Mouse (Mus musculus) stomach, embryonic 14.5 days (tissue): ENCODE data around the gene Carhsp1. TPM values are rescaled to one million over a fixed set of nuclear protein-coding genes. Genes with fewer than 3 reads are reported as not detected.
A peak's percentile ranks its signal among the peaks of the same experiment; 100 is the strongest.

Experiments used
- ATAC-seq: fragments of 200-750 bp; cut with Nextera tagmentation; 2 replicates; pipeline ENCODE4 v1.8.0; 2017; ENCODE audit warnings: low read depth, moderate TSS enrichment; ENCODE audit not compliant: insufficient number of reproducible peaks, insufficient read depth, low FRiP score
- H3K27ac ChIP-seq: fragments of 300-500 bp; sonication (generic); 2 replicates; pipeline ENCODE4 v1.5.1; 2014; ENCODE audit warnings: mild to moderate bottlenecking, low read length, moderate library complexity, mixed read lengths
- H3K27me3 ChIP-seq: fragments of 300-500 bp; sonication (generic); 2 replicates; pipeline ENCODE4 v1.6.1; 2014; ENCODE audit warnings: low read length, control low read depth, mixed read lengths; ENCODE audit not compliant: control insufficient read depth, insufficient read depth
- H3K36me3 ChIP-seq: fragments of 300-500 bp; sonication (generic); 2 replicates; pipeline ENCODE4 v1.6.1; 2014; ENCODE audit warnings: mild to moderate bottlenecking, control low read depth, low read length, moderate library complexity, mixed read lengths; ENCODE audit not compliant: control insufficient read depth, insufficient read depth
- H3K4me1 ChIP-seq: fragments of 300-500 bp; sonication (generic); 2 replicates; pipeline ENCODE4 v1.6.1; 2014; ENCODE audit warnings: low read length, control low read depth, mixed read lengths; ENCODE audit not compliant: control insufficient read depth, insufficient read depth
- H3K4me2 ChIP-seq: fragments of 300-500 bp; sonication (generic); replicated peaks from 2 replicates; pipeline ENCODE4 v1.6.1; 2014; ENCODE audit warnings: low read depth, low read length, control low read depth
- H3K4me3 ChIP-seq: fragments of 300-500 bp; sonication (generic); 2 replicates; pipeline ENCODE4 v1.5.1; 2014; ENCODE audit warnings: low read depth, low read length, control low read depth
- H3K9ac ChIP-seq: fragments of 300-500 bp; sonication (generic); replicated peaks from 2 replicates; pipeline ENCODE4 v1.6.1; 2014; ENCODE audit warnings: low read depth, mild to moderate bottlenecking, control low read depth, low read length, moderate library complexity, mixed read lengths
- H3K9me3 ChIP-seq: fragments of 300-500 bp; sonication (generic); 2 replicates; pipeline ENCODE4 v1.6.1; 2016; ENCODE audit warnings: low read depth, low read length, control low read depth; ENCODE audit not compliant: control insufficient read depth
- WGBS: fragments of 180-500 bp; shearing (Covaris S2); extraction: QIAGEN DNeasy Blood & Tissue Kit; methylation state at CpG from one replicate; pipeline ENCODE4 v1.1.7; 2014; 5-methylcytosine and 5-hydroxymethylcytosine counted together
- microRNA-seq: library from miRNA; unstranded; fragments of <30 nt; microRNA quantifications from one replicate; pipeline ENCODE4, GENCODE M21; 2016
- polyA plus RNA-seq: library from polyadenylated mRNA; unstranded; fragments of >200 nt; fragmentation: Nextera tagmentation; extraction: Ambion mirVana; gene quantifications from 2 replicates; pipeline ENCODE4 v1.2.1, GENCODE M21; 2014

The Carhsp1 gene
- polyA plus RNA-seq, 1 experiment from 2014 or later = 35.3 TPM

DNA sequence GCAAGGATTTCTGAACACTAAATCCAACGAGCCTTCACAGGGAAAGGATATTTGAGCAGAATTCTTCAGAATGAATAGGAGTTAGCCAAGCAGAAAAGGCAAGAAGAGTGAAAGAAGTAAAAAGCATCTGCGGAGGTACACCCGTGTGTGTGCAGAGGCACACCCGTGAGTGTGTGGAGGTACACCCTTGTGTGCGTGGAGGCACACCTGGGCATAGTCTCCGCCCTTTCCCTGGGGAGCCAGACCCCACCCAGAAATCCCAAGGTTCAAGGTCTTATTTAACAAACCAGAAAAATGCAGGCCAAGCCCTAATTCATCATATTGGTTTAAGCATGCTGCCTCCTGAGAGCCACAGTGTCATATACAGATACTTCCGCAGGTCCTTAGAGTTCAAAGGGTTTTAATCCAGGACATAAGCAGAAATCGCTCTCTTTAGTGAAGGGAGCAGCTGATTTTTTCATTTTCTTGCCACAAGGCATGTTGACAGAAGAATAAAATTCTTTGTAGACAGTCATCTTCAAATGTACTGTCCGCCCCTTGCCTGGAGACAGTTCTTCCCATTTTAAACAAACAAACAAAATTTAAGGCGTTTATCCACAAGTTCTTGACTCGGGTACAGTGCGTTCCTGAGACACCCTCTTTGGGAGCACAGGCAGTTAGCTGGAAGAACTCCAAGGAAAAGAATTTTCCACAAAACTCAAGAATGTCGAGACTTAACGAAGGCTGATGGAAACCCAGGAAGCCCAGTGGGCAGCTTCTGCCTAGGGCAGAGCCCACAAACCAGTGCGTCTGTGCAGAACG lies 51.4 kb downstream of the Carhsp1 start:
- H3K4me1 ChIP-seq = peaks cover 18% of the 10 kb centered on the region
- H3K27ac ChIP-seq = peak overlapping the region; percentile 34; the same call in 1 of the 2 replicates
- H3K36me3 ChIP-seq = no peaks in the 10 kb centered on the region
- H3K27me3 ChIP-seq = no peaks in the 10 kb centered on the region
- H3K9ac ChIP-seq = no peak overlapping the region
- no peak overlapping the region for H3K4me3 ChIP-seq
- H3K9me3 ChIP-seq = no peaks in the 10 kb centered on the region
- 41% methylated on average over 16 of the region's 16 CpGs for WGBS
- ATAC-seq = peak; percentile 59; the same call in 1 of the 2 replicates
- H3K4me2 ChIP-seq = no peak overlapping the region

DNA sequence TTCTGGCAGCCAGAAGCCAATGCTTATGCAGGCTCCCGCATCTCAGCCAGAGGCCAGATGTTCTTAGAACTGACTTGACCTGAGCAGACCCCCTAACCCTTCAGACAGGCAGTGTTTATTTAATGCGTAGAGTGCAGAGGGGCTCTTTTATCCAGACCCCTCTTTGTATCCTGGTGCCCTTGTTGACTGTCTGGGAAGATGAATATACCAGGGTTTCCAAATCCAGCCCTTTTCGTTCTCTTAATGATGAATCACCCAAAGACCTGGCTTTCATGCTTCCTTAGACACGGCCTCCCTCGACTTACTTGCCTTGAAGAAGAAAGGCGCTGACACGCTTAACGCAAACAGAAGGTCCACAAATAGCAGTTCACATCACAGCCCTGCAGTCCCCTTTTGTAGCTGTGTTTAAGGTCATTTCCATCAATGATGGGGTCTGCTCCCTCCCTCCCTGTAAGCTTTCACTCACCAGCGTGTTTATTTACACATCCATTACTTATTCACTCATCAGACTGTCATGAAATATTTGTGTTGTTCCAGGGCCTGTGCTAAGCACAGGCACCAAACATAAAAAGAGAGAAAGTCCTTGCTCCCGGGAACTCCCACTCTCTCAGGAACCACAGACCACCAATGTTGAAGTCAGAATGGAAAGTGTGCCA lies 52.2 kb downstream of the Carhsp1 start:
- WGBS = 13% methylated on average over 10 of the region's 10 CpGs
- H3K9ac ChIP-seq = no peak overlapping the region
- peak overlapping the region; percentile 34; the same call in 1 of the 2 replicates for H3K27ac ChIP-seq
- ATAC-seq = peak; percentile 67; the same call in 1 of the 2 replicates
- no peaks in the 10 kb centered on the region for H3K9me3 ChIP-seq
- no peaks in the 10 kb centered on the region for H3K36me3 ChIP-seq
- no peaks in the 10 kb centered on the region for H3K27me3 ChIP-seq
- H3K4me3 ChIP-seq = no peak overlapping the region
- no peak overlapping the region for H3K4me2 ChIP-seq
- peaks cover 18% of the 10 kb centered on the region for H3K4me1 ChIP-seq

DNA sequence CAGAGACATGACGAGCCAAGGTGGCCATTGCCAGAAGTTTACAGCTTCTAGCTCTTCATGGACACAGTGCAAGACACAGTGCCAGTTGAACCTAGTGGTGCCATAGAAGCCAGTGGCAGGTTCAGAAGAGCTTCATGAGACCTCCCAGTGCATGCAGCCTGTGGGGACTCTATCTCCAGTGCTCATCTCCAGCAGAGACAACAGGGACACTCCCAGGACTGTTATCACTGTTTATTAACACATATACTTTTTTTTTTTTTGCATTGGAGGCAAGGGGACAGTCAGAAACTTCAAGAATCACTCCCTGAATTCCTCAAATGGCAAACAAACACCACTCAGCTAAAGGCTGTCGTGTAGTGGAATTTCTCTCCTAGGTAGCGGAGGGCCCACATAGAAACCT lies 58.5 kb downstream of the Carhsp1 start:
- no peaks in the 10 kb centered on the region for H3K9me3 ChIP-seq
- H3K4me3 ChIP-seq = no peak overlapping the region
- no peaks in the 10 kb centered on the region for H3K27me3 ChIP-seq
- no peak overlapping the region for H3K27ac ChIP-seq
- no peaks in the 10 kb centered on the region for H3K4me1 ChIP-seq
- 91% methylated on average over 3 of the region's 3 CpGs for WGBS
- H3K4me2 ChIP-seq = no peak overlapping the region
- no peak overlapping the region for H3K9ac ChIP-seq
- ATAC-seq = no peak
- no peaks in the 10 kb centered on the region for H3K36me3 ChIP-seq

DNA sequence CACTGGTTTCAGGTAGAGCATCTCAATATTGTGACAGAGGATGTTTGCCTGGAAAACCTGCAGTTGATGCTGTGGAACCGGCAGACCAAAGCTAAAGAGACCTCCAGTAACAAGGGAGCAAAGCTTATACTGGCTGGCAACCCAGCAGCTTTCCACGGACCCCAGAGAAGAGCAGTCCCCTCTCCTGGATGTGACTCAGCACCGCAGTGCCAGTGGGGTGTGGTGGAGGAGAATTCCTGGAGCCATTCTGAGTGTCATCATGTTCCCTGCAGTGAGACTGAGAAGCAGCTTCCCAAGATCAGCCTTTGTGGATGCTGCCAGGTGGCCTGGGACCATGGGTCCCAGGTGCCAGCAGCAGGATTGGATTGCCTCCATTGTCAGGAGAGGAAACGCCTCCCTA lies 58.9 kb downstream of the Carhsp1 start:
- H3K27me3 ChIP-seq = no peaks in the 10 kb centered on the region
- no peaks in the 10 kb centered on the region for H3K9me3 ChIP-seq
- no peak overlapping the region for H3K4me3 ChIP-seq
- ATAC-seq = no peak
- H3K27ac ChIP-seq = no peak overlapping the region
- no peaks in the 10 kb centered on the region for H3K36me3 ChIP-seq
- no peak overlapping the region for H3K4me2 ChIP-seq
- no peaks in the 10 kb centered on the region for H3K4me1 ChIP-seq
- H3K9ac ChIP-seq = no peak overlapping the region
- 84% methylated on average over 4 of the region's 4 CpGs for WGBS

DNA sequence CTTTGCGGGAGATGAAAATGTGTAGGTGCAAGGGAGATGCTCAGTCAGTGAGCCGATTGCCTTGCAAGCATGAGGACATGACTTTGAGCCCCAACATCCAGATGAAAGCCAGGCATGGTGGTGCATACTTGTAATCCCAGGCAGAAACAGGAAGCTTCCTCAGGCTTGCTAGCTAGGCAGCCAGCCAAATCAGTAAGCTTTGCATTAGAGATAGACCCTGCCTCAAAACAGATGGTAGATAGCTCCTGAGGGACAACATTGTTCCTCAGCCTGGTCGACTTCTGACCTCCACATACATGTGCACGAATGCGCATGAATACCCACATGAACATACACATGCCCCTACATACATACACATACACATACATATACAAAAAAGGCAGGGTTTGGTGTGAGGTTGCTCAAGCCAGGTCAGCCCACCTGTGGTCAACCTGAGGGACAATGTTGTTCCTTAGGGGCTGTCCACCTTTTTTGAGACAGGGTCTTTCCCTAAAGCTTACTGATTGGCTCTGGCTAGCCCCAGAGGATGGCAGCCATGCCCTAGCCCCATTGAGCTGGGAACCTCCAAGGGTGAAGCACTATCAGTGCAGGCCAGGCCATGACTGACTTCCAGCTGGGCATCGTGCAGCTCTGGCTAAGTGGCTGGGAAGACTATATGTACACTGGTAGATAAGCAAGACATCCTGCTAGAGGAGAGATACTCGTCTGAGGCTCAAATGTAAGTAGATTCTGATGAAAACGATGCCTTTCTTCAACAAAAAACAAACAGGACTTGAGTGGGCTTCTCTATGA lies 59.5 kb downstream of the Carhsp1 start:
- Histone ChIP-seq H3K4me2 (no peak overlapping the region), H3K9ac (no peak overlapping the region), H3K27me3 (no peaks in the 10 kb centered on the region), H3K9me3 (no peaks in the 10 kb centered on the region), H3K27ac (no peak overlapping the region), H3K4me1 (no peaks in the 10 kb centered on the region), H3K4me3 (no peak overlapping the region), H3K36me3 (no peaks in the 10 kb centered on the region)
- WGBS = 88% methylated on average over 8 of the region's 8 CpGs
- peak; percentile 83; the same call in 1 of the 2 replicates for ATAC-seq

DNA sequence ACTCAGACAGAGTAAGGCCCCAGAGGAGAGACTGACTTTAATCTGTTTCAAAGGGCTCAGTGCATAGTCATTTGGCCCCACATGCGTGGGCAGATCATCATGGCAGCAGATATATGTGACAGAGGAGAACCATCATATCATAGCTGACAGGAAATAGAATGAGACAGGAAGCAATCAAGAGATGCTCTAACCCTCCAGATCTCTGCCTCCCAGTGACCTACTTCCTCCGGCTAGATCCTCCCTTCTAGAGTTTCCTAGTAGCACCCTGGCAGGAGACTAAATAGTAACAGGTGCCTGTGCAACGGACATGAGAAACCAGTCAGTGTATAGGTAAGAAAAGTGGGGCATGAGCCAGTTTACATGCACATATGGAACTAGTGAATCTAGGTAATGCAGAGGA lies 61.6 kb downstream of the Carhsp1 start:
- Histone ChIP-seq H3K9me3 (no peaks in the 10 kb centered on the region), H3K4me2 (no peak overlapping the region), H3K4me1 (no peaks in the 10 kb centered on the region), H3K9ac (no peak overlapping the region), H3K36me3 (no peaks in the 10 kb centered on the region), H3K27me3 (no peaks in the 10 kb centered on the region), H3K4me3 (no peak overlapping the region), H3K27ac (no peak overlapping the region)
- WGBS = 74% methylated on average over 3 of the region's 3 CpGs
- no peak for ATAC-seq

Small RNA genes within 50 kb of the gene (microRNA-seq; reads per million reads assigned to microRNA genes)
- not detected for gene Gm22137

Other genes starting within 250 kb of the Carhsp1 start
- gene Tmem114, start 247.0 kb downstream of the Carhsp1 start, polyA plus RNA-seq = not detected in 2 replicates
- gene Mettl22, start 201.4 kb downstream of the Carhsp1 start, polyA plus RNA-seq = 19.0 and 21.7 TPM in 2 replicates
- 16.2 and 19.0 TPM in 2 replicates for gene Abat, start 158.7 kb downstream of the Carhsp1 start, polyA plus RNA-seq
- gene Pmm2, start 34.5 kb downstream of the Carhsp1 start, polyA plus RNA-seq = 57.1 and 60.0 TPM in 2 replicates
- 12.1 and 12.3 TPM in 2 replicates for gene Tmem186, start 34.4 kb downstream of the Carhsp1 start, polyA plus RNA-seq
- gene Gm5767, start 8.6 kb upstream of the Carhsp1 start, polyA plus RNA-seq = not detected in 2 replicates
- 56.6 and 65.0 TPM in 2 replicates for gene Usp7, start 120.2 kb upstream of the Carhsp1 start, polyA plus RNA-seq
- 16.9 and 18.0 TPM in 2 replicates for gene 1810013L24Rik, start 157.9 kb upstream of the Carhsp1 start, polyA plus RNA-seq